Mouse (Mus musculus) ES-Bruce4 (cell line): ENCODE measurements around the gene Myb. TPM values are rescaled to one million over a fixed set of nuclear protein-coding genes. Genes with fewer than 3 reads are reported as not detected.

Experiments
- H3K27ac ChIP-seq: 2 replicates; pipeline ENCODE4 v1.5.1; 2012; ENCODE audit warnings: low read length, inconsistent platforms; ENCODE audit not compliant: insufficient read depth
- H3K27me3 ChIP-seq: 2 replicates; pipeline ENCODE4 v1.6.1; 2012; ENCODE audit warnings: mild to moderate bottlenecking, low read length, inconsistent platforms; ENCODE audit not compliant: control insufficient read depth, poor library complexity, insufficient read depth, severe bottlenecking
- H3K36me3 ChIP-seq: 2 replicates; pipeline ENCODE4 v1.6.1; 2012; ENCODE audit warnings: inconsistent platforms, mild to moderate bottlenecking, low read length, moderate library complexity; ENCODE audit not compliant: control insufficient read depth, poor library complexity, insufficient read depth, severe bottlenecking
- H3K4me1 ChIP-seq: one replicate; pipeline ENCODE4 v1.8.1; 2011; ENCODE audit warnings: low read length; ENCODE audit not compliant: control insufficient read depth, insufficient read depth
- H3K4me3 ChIP-seq: 2 replicates; pipeline ENCODE4 v1.5.1; 2011; ENCODE audit warnings: low read depth, mild to moderate bottlenecking, low read length
- H3K9ac ChIP-seq: 2 replicates; pipeline ENCODE4 v1.6.1; 2012; ENCODE audit warnings: low read depth, mild to moderate bottlenecking, inconsistent platforms; ENCODE audit not compliant: poor library complexity, severe bottlenecking
- H3K9me3 ChIP-seq: replicated peaks from 2 replicates; pipeline ENCODE4 v1.6.1; 2012; ENCODE audit warnings: mild to moderate bottlenecking, low read length, inconsistent platforms; ENCODE audit not compliant: control insufficient read depth, poor library complexity, insufficient read depth, severe bottlenecking
- CTCF ChIP-seq: IDR thresholded peaks from one replicate; pipeline ENCODE4 v1.8.1; 2011; ENCODE audit warnings: low read depth, low read length
- EP300 ChIP-seq: IDR thresholded peaks from 2 replicates; pipeline ENCODE4 v1.6.1; 2011; ENCODE audit warnings: low read depth, low read length; ENCODE audit not compliant: insufficient read depth
- POLR2A ChIP-seq: IDR thresholded peaks from one replicate; pipeline ENCODE4 v1.8.1; 2011; ENCODE audit warnings: low read length; ENCODE audit not compliant: insufficient read depth
- polyA plus RNA-seq: library from polyadenylated mRNA; stranded (reverse); fragments of >200 nt; gene quantifications from 2 replicates; pipeline ENCODE4 v1.2.4, GENCODE M21; 2011; ENCODE audit warnings: low read depth; ENCODE audit not compliant: missing spikeins, insufficient read depth, insufficient read length

The Myb gene
- polyA plus RNA-seq, 1 experiment = 11.3 TPM

DNA sequence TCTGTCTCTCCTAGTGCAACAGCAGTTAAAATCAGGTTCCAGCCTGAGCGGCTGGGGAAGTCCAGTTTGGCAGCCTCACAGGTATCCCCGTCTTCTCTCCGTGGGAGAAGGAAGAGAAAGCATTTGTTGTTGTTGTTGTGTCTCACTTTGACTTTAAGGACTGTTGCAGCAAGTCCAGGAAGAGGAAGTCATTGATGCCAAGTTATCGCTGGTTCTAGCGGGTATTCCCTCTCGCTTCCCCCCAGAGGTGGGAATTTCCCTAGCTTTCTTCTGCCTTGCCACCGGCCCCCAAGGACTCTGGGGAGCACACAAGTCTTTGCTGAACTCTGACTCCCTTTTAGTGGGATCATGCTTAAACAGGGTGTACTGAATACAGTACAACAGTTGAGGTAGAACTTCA lies 40.0 kb upstream of the Myb start:
- Histone ChIP-seq H3K9me3 (no peaks in the 10 kb centered on the region), H3K36me3 (no peaks in the 10 kb centered on the region), H3K27ac (no peak overlapping the region), H3K9ac (no peak overlapping the region), H3K4me1 (no peaks in the 10 kb centered on the region), H3K4me3 (no peak overlapping the region), H3K27me3 (no peaks in the 10 kb centered on the region)
- TF ChIP-seq POLR2A = no peak
- TF ChIP-seq CTCF = no peak

GRCm38 (mm10) chr10:21200322-21200721 lies 39.5 kb upstream of the Myb start:
- Histone ChIP-seq H3K27ac (no peak overlapping the region), H3K27me3 (no peaks in the 10 kb centered on the region), H3K4me1 (no peaks in the 10 kb centered on the region), H3K4me3 (no peak overlapping the region), H3K36me3 (no peaks in the 10 kb centered on the region), H3K9ac (no peak overlapping the region), H3K9me3 (no peaks in the 10 kb centered on the region)
- TF ChIP-seq POLR2A (no peak), CTCF (no peak), EP300 (no peak)

GRCm38 (mm10) chr10:21196646-21197116 lies 35.9 kb upstream of the Myb start:
- no peak for TF ChIP-seq CTCF
- no peak for TF ChIP-seq POLR2A
- TF ChIP-seq EP300 = no peak
- no peaks in the 10 kb centered on the region for H3K36me3 ChIP-seq
- no peak overlapping the region for H3K4me3 ChIP-seq
- no peaks in the 10 kb centered on the region for H3K27me3 ChIP-seq
- H3K9me3 ChIP-seq = no peaks in the 10 kb centered on the region
- H3K9ac ChIP-seq = no peak overlapping the region
- H3K4me1 ChIP-seq = peaks cover 6% of the 10 kb centered on the region
- H3K27ac ChIP-seq = no peak overlapping the region

- Histone ChIP-seq H3K4me1 (peaks cover 6% of the 10 kb centered on the region), H3K4me3 (no peak overlapping the region), H3K9me3 (no peaks in the 10 kb centered on the region), H3K27me3 (no peaks in the 10 kb centered on the region), H3K9ac (no peak overlapping the region), H3K27ac (no peak overlapping the region), H3K36me3 (no peaks in the 10 kb centered on the region)
- no peak for TF ChIP-seq EP300
- TF ChIP-seq POLR2A = no peak
- no peak for TF ChIP-seq CTCF
Observed at GRCm38 (mm10) chr10:21195597-21195996, 34.8 kb upstream of the Myb start.

GRCm38 (mm10) chr10:21193935-21194505 lies 33.2 kb upstream of the Myb start:
- TF ChIP-seq EP300 (no peak), POLR2A (no peak)
- H3K36me3 ChIP-seq = no peaks in the 10 kb centered on the region
- no peaks in the 10 kb centered on the region for H3K27me3 ChIP-seq
- peaks cover 6% of the 10 kb centered on the region for H3K4me1 ChIP-seq
- no peaks in the 10 kb centered on the region for H3K9me3 ChIP-seq
- no peak overlapping the region for H3K27ac ChIP-seq
- H3K9ac ChIP-seq = no peak overlapping the region
- no peak overlapping the region for H3K4me3 ChIP-seq

DNA sequence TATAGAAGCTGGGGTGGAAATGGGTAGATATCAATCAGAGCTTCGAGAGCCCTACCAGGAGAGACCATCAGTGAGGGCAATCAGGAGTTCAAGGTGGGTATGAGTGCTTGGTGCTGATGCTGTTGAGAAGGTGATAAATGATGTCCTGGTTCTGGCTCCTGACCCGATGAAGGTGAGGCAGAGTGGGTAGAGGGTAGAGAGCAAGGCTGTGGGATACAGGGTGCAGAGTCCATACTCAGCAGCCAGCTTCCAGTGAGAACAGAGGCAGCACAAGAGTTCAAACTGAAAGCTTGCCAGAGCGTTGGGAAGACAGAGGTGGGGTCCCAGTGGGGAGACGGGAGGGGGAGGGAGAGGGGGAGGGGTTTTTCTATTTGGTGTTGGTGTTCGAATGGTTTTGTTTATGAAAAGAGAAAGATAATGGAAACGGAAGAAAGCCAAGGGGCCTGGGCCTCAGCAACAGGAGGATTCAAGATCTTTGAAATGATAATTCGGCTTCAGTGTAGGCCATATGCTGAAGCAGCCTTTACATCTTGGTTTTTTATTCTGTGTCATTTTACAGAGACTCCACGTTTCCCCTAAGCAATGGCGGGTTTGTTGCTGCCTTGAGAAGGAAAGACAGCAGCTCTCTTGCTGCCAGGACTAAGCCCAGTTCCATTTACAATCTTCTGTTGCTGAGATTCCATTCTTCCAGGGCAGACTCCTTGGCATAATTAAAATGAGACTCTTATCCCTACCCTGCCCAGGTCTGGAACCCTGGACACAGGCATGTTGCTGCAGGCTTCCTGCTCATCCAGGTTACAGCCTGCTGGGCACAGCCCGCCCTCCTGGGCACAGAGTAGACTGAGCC lies 32.5 kb upstream of the Myb start:
- peaks cover 6% of the 10 kb centered on the region for H3K4me1 ChIP-seq
- H3K27ac ChIP-seq = peak overlapping the region; percentile 42; the same call in 1 of the 2 replicates
- no peak overlapping the region for H3K9ac ChIP-seq
- H3K27me3 ChIP-seq = no peaks in the 10 kb centered on the region
- no peak overlapping the region for H3K4me3 ChIP-seq
- H3K9me3 ChIP-seq = no peaks in the 10 kb centered on the region
- TF ChIP-seq CTCF (no peak), EP300 (no peak), POLR2A (no peak)
- H3K36me3 ChIP-seq = no peaks in the 10 kb centered on the region
